Mouse (Mus musculus) R1 (cell line): ENCODE results near the gene Ak3.

Experiments
- DNase-seq: peaks from one replicate; pipeline ENCODE4 v3.0.0-alpha.2; 2018; ENCODE audit warnings: low read depth, low spot score

Ak3 gene

GRCm38 (mm10) chr19:29047334-29048170, at the start of gene Ak3:
Gene Ak3, minus strand, starts transcription at chr19:29047961.
- peak; percentile 53 for DNase-seq

- DNase-seq: no peak
Observed at GRCm38 (mm10) chr19:29092194-29092593, 44.4 kb upstream of the Ak3 start.

GRCm38 (mm10) chr19:29088628-29089027, 40.9 kb upstream of the Ak3 start:
- DNase-seq: no peak

- DNase-seq: no peak
Observed at GRCm38 (mm10) chr19:29074802-29075201, 27.0 kb upstream of the Ak3 start.

GRCm38 (mm10) chr19:29069195-29069594, 21.4 kb upstream of the Ak3 start:
- no peak for DNase-seq

GRCm38 (mm10) chr19:29066981-29067471, 19.3 kb upstream of the Ak3 start:
- DNase-seq: peak; percentile 92

- DNase-seq: peak; percentile 72
Observed at GRCm38 (mm10) chr19:29064451-29065102, 16.8 kb upstream of the Ak3 start.

GRCm38 (mm10) chr19:29063577-29064363, 16.0 kb upstream of the Ak3 start:
- DNase-seq: peak; percentile 91

GRCm38 (mm10) chr19:29063009-29063408, 15.2 kb upstream of the Ak3 start:
- DNase-seq: no peak

GRCm38 (mm10) chr19:29060299-29060698, 12.5 kb upstream of the Ak3 start:
- peak; percentile 63 for DNase-seq

- peak; percentile 39 for DNase-seq
Observed at GRCm38 (mm10) chr19:29059688-29060087, 11.9 kb upstream of the Ak3 start.

- DNase-seq: no peak
Observed at GRCm38 (mm10) chr19:29058741-29059140, 11.0 kb upstream of the Ak3 start.

GRCm38 (mm10) chr19:29055469-29055868, 7.7 kb upstream of the Ak3 start:
- DNase-seq: no peak

- no peak for DNase-seq
Observed at GRCm38 (mm10) chr19:29054594-29054993, 6.8 kb upstream of the Ak3 start.

GRCm38 (mm10) chr19:29052786-29053185, 5.0 kb upstream of the Ak3 start:
- peak; percentile 40 for DNase-seq

- peak; percentile 74 for DNase-seq
Observed at GRCm38 (mm10) chr19:29050186-29050980, 2.6 kb upstream of the Ak3 start.

- no peak for DNase-seq
Observed at GRCm38 (mm10) chr19:29049401-29050075, 1.8 kb upstream of the Ak3 start.

- no peak for DNase-seq
Observed at GRCm38 (mm10) chr19:29046961-29047333, 814 bp downstream of the Ak3 start.

GRCm38 (mm10) chr19:29045956-29046650, 1.7 kb downstream of the Ak3 start:
- DNase-seq: no peak

- DNase-seq: no peak
Observed at GRCm38 (mm10) chr19:29045369-29045768, 2.4 kb downstream of the Ak3 start.
